10 mouse cellular contexts compared by ENCODE assay signal in genomic region chr9:50425866-50426495, GRCm38 (mm10).
DNase-seq lines count a peak whose midpoint lies in the region; ATAC-seq and TF ChIP-seq lines count a peak whose summit lies in the region.
"Had no signal": no experiment of that assay in that cellular context is flagged by ENCODE, and none has a peak within 500 bp of the region (broad histone marks: within the 10 kb centered on the region; RNA-seq: fewer than 3 reads in every experiment).

No protein-coding gene starts in this region.

- intact Hi-C loops in heart, postnatal 14 days (cut with DNase I) = no loop called here

- no peak for TF ChIP-seq POLR2A in kidney, adult 2 months (IDR thresholded peaks at IDR 0.05; ENCODE audit: low read depth, low read length)

- H3K27ac ChIP-seq in kidney, adult 2 months (ENCODE audit: insufficient read depth, low read depth, low read length) = no peak overlapping the region
- no peak overlapping the region for H3K27ac ChIP-seq in embryonic facial prominence, embryonic 10.5 days (replicated peaks)
- H3K27ac ChIP-seq: limb, embryonic 10.5 days; neural tube, embryonic 13.5 days had no signal

- H3K4me3 ChIP-seq in kidney, adult 2 months (ENCODE audit: insufficient read depth, low read depth, low read length) = no peak overlapping the region
- H3K4me3 ChIP-seq in embryonic facial prominence, embryonic 10.5 days = no peak overlapping the region
- H3K4me3 ChIP-seq: limb, embryonic 10.5 days; neural tube, embryonic 13.5 days had no signal

- 22% methylated on average over 4 of the region's 4 CpGs for WGBS in kidney, adult 2 months
- WGBS in embryonic facial prominence, embryonic 10.5 days = 42% methylated on average over 4 of the region's 4 CpGs

- H3K27me3 ChIP-seq in kidney, adult 2 months (replicated peaks; ENCODE audit: control insufficient read depth, insufficient read depth, low read length) = no peaks in the 10 kb centered on the region
- H3K27me3 ChIP-seq in embryonic facial prominence, embryonic 10.5 days (replicated peaks; ENCODE audit: low read depth, poor library complexity, severe bottlenecking) = no peaks in the 10 kb centered on the region
- H3K27me3 ChIP-seq: neural tube, embryonic 13.5 days had no signal

- DNase-seq in kidney, adult 2 months = no peak
- no peak for DNase-seq in kidney, adult 9 months
- DNase-seq in thymus, postnatal 25 days = peak; percentile 33
- DNase-seq in thymus, adult 18-20 months = no peak
- DNase-seq in thymus, postnatal 4 days = peak; percentile 63
- no peak for DNase-seq in embryonic facial prominence, embryonic 10.5 days (ENCODE audit: low spot score)
- DNase-seq in heart, postnatal 14 days = no peak

- no peaks in the 10 kb centered on the region for H3K4me1 ChIP-seq in kidney, adult 2 months (ENCODE audit: control insufficient read depth, insufficient read depth, low read length)
- peaks cover 5% of the 10 kb centered on the region; the same call in 1 of the 2 replicates for H3K4me1 ChIP-seq in embryonic facial prominence, embryonic 10.5 days

- no peaks in the 10 kb centered on the region for H3K36me3 ChIP-seq in kidney, adult 2 months (ENCODE audit: control insufficient read depth, insufficient read depth, low read length)
- no peaks in the 10 kb centered on the region for H3K36me3 ChIP-seq in embryonic facial prominence, embryonic 10.5 days (replicated peaks)
- H3K36me3 ChIP-seq: limb, embryonic 10.5 days; neural tube, embryonic 13.5 days had no signal

- peak; percentile 54; the same call in 1 of the 2 replicates for TF ChIP-seq CTCF in kidney, adult 2 months (conservative IDR thresholded peaks at IDR 0.05; ENCODE audit: insufficient read depth, insufficient read length, low read depth, low read length)

- H3K9me3 ChIP-seq in embryonic facial prominence, embryonic 10.5 days = no peaks in the 10 kb centered on the region; the same call in 1 of the 2 replicates
- H3K9me3 ChIP-seq: limb, embryonic 10.5 days had no signal

- ATAC-seq in common myeloid progenitor, adult 5-6 weeks (replicated peaks; ENCODE audit: low read depth, poor library complexity, severe bottlenecking) = peak; percentile 40; the same call in 1 of the 2 replicates

Comparison
In these comparisons a context has a peak if more than half of its experiments do, and no peak if none do; other contexts are left out.
1. DNase-seq: peak in thymus, postnatal 25 days (single experiment) and thymus, postnatal 4 days (single experiment); none in kidney, adult 2 months (single experiment), kidney, adult 9 months (single experiment), thymus, adult 18-20 months (0 of 2), embryonic facial prominence, embryonic 10.5 days (single experiment) and heart, postnatal 14 days (0 of 2).